Mouse (Mus musculus) cerebral cortex, adult 2 months (tissue): ENCODE data around the gene Nsun4.

Source experiments
- WGBS: fragments of 180-500 bp; shearing (Covaris S2); methylation state at CpG from one replicate; pipeline ENCODE4 v1.1.7; 2018; 5-methylcytosine and 5-hydroxymethylcytosine counted together

Gene Nsun4

DNA sequence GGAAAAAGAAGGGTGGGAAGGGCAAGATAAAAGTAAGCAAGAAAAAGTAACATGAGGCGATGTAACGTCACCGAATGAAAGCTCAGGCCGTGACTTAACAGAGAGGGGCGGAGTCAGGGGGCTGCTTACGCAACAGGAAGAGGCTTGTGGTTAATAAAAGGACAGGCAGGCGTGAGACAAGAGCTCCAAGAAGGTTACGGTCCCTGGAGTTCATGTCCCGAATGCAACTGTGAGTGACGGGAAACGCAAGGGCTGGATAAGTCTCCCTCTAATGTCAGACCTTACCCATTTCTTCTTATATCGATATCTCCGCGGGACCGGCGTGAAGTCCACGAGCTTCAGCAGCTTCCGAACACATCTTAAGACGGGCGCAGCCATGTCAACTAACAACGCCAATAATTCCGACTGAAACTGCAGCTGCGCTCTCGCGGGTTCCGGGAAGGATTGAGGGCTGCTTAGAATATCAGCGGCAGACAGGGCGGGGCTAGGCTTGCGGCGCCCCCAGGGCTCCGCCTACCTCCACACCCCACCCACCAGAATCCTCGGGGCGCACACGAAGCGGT, at the start of gene Nsun4:
Gene Nsun4, minus strand, starts transcription at position 478 of the 563 bp plus-strand sequence.
- WGBS, result under 1% methylated on average over 35 of the region's 35 CpGs

DNA sequence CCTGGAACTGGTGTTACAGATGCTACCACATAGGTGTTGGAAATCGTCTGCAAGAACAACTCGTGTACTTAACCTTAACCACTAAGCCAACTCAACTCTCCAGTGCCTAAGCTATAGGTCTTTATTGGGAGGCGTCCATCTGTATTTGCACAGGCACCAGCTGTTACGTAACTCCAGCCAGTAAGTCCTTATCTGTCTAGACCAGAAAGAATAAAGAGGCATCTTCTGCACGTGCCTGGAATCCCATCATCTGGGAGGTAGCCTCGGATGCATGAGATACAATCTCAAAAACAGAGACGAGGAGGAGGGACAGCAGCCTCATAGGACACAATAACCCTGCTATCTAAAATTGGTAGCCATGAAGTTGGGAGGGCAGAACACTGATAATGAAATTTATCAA, 47.3 kb upstream of the Nsun4 start:
- 71% methylated on average over 7 of the region's 7 CpGs for WGBS

DNA sequence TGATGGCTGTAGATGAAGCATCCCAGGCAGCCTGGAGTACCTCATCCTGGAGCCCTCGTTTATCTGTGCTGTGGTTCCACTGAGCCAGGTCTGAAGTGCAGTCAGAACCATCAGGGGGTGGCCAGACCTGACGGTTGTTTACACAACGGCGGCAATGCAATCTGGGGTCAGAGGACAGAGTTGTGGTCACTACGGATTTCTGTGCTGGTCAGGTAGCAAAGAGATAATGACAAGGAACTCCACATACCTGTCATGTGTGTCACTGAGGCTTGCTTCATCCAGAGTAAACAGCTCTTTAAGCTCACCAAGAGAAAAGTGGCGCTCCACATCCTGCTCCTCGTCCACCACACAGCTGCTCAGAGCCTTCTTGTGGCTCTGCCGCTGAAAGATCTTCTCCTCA, 43.5 kb upstream of the Nsun4 start:
- 88% methylated on average over 8 of the region's 8 CpGs for WGBS

DNA sequence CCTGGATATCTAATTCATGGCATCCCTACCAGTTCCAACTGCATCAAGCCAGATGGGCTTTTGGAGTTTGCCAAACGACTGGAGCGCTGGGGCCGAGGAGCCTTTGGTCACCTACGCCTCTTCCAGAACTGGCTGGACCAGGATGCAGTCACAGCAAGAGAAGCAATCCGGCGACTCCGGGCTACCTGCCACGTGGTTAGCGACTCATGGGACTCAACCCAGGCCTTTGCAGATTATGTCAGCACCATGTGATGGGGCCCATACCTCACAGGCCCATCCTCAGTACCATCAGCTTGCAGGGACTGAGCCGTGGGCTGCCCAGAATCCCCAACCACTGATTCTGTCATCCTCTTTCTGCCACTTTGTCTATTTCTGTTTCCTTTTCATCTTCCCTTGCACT, 42.6 kb upstream of the Nsun4 start:
- 90% methylated on average over 10 of the region's 10 CpGs for WGBS

DNA sequence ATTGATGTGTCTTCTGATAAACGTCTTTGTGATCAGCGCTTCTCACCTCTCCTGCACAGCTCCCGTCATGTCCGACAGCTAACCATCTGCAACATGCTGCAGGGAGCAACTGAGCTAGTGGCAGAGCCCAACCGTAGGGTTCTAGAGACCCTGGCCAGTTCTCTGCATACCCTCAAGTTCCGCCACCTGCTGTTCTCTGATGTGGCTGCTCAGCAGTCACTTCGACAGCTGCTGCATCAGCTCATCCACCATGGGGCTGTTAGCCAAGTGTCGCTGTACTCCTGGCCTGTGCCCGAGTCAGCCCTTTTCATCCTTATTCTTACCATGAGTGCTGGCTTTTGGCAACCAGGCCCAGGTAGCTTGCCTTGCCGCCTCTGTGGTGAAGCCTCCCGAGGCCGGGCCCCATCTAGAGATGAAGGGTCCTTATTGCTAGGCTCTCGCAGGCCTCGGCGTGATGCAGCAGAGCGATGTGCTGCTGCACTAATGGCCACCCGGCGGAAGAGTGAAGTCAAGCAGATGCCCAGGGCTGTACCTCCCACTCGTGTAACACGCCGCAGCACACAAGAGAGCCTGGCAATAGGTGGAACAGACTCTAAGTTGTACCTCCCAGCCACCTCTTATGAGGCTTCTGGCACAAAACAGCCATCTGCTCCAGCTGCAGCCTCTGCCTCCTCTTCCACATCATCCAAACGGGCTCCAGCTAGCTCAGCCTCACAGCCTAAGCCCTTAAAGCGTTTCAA, 35.0 kb upstream of the Nsun4 start:
- WGBS, result 78% methylated on average over 23 of the region's 23 CpGs

DNA sequence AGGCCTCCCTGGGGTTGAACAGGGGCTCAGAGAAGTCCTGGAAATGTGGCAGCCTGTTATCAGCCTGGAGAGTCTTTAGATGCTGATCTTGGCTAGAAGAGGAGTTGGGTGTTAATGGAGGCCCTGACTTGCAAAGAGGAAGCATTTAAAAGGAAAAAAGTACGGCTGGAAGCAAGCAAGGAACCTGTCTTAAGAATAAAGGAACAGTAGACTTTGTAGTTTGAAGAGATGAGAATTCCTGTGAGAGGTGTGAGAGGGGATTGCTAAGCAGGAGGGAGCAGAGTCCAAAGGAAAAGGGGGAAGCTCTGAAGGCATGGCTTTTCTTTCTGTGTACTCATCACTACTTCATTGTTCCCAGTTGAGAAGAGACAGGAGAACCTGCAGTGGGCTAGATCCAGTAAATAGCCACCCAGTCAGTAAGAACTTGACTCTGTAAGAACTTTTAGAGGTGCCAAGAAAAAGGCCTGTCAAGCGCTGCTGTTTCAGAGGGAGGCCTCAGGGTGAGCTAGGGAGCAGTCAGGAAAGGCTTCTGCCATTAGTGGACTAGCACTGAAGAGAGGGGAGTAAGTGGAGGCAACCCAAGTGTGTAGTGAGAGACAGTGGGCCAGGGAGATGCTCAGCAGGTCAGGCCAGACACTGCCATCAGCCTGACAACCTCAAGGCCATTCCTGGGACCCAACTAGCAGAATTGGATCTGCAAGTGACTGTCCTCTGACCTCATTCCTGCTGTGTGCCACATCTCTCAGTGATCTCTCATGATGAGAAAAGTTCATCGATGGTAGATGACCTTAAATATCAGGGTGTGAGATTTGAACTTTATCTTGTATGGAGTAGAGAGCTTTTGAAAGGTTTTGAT, 23.8 kb upstream of the Nsun4 start:
- WGBS, result 45% methylated on average over 3 of the region's 3 CpGs

DNA sequence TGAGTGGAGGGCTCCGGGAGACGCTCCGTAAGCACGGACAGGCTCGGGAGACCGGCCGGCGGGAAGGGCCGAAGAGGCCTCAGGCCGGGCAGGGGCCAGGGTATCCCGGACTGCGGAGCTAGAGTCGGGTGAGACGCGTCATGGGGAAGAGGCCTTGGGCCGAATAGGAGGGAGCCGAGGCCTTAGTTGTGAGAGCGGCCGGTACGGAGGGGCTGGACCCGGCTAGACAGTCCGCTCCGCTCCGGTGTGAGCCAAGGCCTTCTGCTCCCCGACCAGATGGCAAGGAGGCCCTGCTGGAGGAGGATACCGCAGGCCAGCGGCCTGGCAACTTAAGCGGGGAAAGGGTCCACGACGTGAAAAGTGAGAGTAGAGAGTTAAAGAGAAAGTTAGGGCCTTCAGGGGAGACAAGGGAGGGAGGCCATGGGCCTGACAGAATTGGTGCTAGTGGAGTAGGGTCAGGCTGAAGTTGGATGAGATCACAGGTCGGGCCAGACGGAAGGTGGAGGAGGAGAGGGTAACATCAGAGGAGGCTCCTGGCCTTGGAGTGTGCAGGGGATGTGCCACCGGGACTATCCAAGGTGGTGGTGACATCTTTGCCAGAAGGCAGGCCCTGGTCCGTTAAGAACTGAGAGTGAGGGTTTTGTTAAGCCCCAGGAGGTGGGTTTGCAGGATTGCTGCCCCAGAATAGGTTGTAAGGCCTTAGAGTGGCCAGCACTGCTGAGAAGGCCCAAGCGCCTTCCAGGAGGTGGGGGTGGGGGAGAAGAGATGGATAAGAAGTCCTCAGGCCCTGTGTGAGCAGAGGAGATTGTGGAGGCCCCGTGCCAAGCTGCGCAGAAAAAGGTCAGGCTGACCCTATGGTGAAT, 22.9 kb upstream of the Nsun4 start:
- WGBS, result 1% methylated on average over 37 of the region's 37 CpGs

DNA sequence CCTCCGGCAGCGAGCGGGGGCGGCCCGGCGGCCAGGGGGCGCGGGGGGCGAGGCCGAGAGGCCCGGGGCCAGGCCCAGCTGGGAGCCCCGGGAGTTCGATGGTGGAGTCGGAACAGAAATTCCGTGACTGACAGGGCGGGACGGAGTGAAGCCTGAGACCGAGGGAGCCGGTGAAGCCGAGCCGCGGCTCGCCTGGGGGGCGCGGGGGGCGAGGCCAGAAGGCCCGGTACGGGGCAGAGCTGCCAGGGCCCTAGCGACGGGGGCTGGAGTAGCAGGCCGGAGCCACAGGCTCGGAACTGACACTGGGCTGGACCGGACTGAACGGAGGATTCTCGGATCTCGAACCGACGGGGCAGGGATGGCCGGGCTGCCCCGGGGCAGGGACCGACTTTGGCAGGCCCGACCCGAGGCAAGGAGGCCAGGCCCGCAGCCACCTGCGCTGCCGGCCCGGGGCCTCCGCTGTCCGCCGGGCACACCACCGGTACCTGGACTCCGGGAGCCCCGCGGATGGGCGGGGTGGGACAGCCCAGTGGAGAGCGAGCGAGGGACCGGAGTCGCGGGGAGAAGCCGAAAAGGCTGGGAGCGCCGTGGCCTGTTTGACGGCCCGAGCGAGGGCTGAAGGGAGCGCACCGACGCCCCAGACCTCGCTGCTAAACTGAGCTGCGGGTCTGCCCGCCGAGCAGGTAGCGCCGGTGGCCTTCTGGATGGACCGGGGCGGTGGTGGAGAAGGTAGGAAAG, 22.1 kb upstream of the Nsun4 start:
- WGBS, result under 1% methylated on average over 76 of the region's 77 CpGs

DNA sequence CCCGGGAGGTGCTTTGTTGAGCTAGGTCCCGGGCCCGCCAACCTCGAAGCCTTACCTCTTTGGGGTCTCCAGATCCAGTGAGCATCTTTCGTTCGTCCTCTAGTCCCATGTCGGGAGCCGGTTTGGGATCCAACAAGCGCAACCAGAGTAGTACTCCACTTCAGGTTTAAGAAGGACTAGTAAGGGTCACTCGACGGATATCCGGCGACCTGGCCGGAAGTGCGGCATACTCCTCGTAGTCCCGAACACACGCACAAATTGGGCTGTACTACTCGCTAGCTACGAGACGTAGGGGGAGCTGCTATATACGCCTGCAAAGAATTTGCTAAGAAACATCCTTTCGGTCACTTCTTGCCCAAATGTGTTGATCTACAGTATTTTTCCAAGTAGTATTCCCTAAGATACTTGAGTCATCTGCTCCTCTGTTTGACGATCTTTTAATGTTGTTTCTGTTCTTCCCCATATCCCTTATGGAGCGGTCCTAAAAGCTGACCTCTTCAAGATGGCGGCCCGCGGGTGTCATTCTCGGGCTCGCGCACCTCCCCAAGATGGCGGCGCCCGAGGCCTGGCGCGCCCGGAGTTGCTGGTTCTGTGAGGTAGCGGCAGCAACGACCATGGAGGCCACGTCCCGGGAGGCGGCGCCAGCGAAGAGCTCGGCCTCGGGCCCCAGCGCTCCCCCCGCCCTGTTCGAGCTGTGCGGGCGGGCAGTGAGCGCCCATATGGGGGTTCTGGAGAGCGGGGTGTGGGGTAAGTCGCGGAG, 21.4 kb upstream of the Nsun4 start, which contains the start of the genes Uqcrh and Lrrc41:
Gene Uqcrh, minus strand, starts transcription at position 211 of the 760 bp plus-strand sequence.
Gene Lrrc41, plus strand, starts transcription at position 409 of the 760 bp plus-strand sequence.
- WGBS, result under 1% methylated on average over 55 of the region's 55 CpGs

DNA sequence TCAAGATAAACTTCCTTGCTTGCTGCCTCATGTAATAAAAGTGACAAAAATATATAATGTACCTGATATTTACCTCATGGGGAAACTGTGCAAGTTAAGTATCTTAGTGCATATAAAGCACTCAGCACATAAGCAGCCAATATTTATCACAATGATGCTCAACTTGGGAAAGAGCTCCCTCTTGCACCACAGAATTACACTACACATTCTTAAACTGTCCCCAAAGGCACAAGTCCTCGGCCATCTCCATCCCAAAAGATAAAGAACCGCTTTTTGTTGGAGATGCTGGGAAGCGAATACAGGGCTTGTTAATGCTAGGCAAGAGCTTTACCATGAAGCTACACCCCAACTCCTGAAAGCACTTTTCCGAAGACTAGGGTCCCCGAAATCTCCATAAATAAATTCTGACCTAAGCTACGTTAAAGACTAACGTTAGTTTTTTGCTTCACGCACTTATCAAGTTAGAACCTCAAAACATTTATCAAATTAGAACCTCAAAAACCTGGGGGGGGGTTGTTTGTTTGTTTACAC, 20.5 kb upstream of the Nsun4 start:
- under 1% methylated on average over 8 of the region's 8 CpGs for WGBS

DNA sequence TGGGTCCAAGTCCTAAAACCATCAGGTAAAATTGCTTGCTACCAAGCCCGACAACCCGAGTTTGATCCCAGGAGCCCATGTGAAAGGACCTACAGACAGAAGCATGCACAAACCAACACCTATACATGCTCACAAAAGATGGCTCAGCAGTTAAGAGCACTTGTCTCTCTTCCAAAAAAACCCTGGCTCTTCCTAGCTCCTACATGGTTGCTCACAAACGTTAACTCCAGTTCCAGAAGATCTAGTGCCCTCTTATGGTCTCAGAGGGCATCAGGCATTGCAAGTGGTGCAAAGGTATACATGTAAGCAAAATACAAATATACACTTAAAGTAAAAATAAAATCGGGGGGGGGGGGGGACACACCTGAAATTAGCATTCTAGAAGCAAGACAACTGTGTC, 19.5 kb upstream of the Nsun4 start:
- 49% methylated on average over 4 of the region's 4 CpGs for WGBS

DNA sequence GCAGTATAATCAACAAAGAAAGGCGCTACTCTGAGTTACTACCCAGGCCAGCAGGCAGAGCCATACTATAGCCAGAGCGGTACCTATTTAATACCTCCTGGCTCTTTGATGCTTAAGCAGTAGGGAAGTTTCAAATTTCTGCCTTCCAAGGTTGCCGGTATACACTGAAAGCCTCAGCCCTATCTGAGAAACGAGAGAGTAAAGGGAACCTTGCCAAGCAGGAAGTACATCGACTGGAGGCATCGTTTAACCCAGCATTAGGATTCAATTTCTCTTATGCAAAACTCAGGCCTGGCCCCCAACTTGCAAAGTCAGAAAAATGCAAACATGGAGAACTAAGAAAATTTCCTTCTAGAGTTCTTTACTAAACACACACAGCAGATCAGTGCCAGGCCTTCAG, 16.4 kb upstream of the Nsun4 start:
- 37% methylated on average over 6 of the region's 6 CpGs for WGBS

DNA sequence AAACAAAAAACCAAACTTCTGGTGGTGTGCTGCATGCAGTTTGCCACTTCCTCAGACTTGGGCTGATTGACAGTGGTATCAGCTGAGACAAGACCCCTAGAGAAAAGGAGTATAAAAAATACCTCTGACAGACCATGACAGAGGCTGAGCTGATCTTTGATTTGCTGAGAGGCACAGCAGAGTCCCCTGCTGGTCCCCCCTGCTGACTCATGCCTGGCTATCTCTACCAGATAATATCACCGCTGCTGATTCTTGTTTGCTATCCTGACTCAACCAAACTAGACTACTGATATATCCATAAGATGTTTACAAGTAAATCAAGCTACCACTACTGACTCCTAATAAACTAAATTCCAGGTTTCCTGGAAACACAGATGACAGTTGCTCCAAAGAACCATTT, 10.2 kb upstream of the Nsun4 start:
- 66% methylated on average over 1 of the region's 1 CpGs for WGBS

DNA sequence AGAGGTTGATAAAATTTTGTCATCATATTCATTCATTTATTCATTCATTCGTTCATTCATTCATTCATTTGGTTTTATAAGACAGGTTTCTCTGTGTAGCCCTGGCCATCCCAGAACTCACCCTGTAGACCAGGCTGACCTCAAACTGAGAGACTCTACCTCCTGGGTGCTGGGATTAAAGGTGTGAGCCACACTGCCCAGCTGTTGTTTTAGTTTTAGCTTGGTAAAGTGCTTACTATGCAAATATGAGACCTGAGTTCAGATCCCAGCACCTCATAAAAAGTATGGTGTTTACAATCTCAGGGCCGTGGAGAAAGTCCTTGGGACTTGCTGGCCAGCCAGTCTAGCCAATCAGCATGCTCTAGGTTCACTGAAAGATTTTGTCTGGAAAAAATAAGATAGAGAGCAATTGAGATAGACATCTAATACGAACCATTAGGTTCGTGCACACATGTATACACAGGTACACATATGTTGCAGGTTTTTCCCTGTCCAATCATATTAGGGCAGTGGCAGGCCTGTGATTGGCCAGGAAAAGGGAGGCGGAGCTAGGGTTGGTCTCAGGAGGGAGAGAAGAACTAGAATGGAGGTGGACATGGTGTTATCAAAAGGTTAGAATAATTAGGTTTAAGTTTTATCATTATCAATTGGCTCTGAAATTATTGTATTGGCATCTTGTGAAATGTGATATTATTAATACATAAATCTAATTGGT, 5.5 kb upstream of the Nsun4 start:
- 80% methylated on average over 5 of the region's 5 CpGs for WGBS

DNA sequence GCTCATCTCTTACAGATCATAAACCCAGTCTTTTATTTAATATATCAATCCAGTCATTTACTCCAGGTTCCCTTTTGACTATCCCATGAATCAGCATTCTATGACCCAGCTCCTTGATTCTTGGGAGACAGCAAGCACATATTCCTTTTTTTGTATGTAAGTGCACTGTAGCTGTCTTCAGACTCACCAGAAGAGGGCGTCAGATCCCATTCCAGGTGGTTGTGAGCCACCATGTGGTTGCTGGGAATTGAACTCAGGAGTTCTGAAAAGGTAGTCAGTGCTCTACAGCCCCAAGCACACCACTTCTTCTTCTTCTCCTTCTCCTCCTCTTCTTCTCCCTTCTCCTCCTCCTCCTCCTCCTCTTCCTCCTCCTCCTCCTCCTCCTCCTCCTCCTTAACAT, 3.9 kb upstream of the Nsun4 start:
- 0% methylated on average over 1 of the region's 1 CpGs for WGBS

DNA sequence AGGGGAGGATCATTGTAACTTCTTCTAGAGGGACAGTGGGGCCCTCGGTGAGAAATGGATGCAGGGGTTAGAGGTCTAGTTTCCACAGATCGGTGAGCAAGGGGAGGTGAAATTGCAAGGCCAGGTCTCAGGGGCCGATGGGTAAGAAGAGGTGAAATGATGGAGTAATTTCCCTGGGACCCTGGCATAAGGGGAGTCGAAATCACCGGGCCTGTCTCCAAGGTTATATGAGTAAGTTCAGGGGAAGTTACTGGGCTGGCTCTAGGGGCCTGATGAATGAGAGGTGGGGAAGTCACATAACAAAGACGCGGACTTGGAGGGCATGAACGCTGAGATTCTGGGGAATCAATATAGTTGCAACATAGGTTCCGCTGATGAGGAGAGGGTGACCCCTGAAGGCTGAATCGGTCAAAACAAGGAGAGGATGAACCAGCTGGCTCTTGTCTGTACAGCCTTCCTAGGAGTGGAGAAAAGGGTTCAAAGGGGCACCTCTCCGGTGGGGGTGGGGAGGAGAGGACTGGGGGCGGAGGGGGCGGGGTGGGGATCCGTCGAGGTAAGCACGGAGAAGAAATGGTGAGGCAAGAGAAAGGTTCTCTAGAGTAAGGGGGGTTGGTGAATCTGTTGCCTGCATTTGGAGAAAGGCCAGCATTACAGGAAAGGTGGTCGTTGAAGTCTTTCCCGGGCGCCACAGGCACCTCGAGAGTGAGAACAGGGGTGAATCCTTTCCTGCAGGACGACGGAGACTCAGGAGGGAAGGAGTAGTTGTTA, 966 bp downstream of the Nsun4 start:
- WGBS, result 13% methylated on average over 22 of the region's 22 CpGs

DNA sequence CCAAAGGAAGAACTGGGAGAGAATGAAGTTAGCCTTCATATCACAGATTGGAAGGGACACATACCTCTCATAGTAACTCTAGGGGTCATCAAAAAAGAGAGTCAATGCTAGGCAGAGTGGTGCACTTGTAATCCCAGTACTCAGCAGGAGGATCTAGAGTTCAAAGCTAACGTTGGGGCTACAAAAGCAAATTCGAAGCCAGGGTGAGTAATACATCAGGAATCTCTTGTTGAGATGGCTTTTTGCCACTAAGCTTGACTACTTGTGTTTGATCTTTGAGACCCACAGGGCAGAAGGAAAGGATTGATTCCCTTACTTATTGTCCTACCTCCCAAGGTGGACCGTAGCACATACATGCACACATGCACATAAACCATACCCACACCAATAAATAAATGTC, 4.5 kb downstream of the Nsun4 start:
- WGBS, result 77% methylated on average over 3 of the region's 3 CpGs

DNA sequence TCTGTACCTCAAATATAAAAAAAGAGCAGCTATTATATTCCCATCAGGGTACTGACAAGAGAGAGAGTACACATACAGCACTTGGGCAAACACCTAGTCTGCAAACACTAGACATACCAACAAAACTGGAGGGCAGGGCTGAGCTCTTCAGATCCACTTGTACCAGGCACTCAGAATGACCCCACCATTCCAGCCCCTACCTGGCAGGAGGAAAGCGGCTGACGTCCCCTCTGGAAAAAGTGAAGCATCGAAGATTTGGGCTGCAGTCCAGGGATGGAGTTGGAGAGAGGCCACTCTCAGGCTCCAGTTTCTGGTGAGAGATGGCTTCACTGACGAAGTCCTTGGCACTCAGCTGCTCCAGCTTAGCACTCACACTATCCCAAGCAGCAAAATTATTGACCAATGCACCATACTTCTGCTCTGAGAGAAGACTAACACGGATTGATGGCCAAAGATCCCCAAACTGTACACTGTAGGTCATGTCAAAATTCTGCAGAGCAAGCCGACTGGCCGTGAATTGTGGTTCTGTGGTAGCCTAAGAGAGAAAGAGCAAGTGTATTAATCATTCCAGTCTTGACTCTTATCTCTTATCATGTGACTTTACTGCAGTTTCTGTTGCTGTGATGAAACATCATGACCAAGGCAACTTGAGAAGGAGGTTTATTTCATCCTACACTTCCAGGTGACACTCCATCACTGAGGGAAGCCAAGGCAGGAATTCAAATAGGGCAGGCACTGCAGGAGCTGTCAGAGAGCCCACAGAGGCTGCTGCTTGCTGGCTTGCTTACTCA, 5.4 kb downstream of the Nsun4 start:
- WGBS, result 79% methylated on average over 7 of the region's 7 CpGs
